Mouse (Mus musculus): ENCODE measurements around the gene Oprl1.

Oprl1 gene

DNA sequence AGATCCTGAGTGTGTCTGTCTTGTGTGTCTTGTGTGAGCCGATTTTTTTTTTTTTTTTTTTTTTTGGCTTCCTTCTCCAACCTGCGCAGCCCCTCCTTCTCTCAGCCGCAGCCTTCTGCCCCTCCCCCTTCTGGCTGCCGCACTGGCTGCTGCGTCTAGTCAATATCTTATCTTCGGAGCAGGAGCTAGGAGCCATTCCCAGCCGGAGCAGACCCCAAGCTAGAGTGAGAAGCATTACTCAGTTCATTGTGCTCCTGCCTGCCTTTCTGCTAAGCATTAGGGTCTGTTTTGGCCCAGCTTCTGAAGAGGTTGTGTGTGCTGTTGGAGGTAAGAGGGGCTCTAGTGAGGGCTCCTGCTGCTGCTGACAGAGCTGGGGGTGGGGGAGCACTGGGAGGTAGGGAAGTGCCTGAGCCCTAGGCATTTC is at the start of gene Oprl1:
Gene Oprl1 (plus strand): TSS at position 114 of the 424 bp plus-strand sequence.
- peak; percentile 42 for DNase-seq (ENCODE audit: low read depth, low spot score)

DNA sequence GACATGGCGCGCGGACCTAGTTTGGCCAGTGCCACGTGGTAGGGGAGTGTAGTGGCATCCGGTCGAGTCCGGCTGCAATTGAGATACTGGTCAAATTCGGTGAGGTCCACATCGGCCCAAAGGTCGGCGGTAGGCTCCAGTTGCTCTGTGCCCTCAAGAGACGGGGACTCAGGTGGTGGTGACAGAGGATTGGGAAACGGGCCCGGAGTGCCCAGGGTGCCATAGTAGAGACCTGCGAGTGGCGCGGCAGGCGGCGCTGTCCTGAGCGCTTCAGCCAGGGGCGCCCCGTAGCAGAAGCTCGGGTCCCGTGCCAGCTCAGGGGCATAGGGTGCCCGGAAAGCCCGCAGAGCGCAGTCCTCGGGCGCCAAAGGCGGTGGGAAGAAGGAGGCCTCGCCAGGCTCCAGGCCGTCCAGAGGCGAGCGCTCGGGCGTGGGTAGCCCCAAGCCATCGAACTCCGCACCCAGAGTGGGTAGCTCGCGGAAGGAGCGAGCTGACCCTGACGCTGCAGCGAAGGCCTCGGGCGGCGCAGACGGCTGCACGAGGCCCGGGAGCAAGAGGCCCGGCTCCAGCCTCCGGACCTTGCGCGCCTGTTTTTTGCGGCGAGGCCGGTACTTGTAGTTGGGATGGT is 44.4 kb upstream of the Oprl1 start:
- peak; percentile 69 for DNase-seq (ENCODE audit: low read depth, low spot score)

DNA sequence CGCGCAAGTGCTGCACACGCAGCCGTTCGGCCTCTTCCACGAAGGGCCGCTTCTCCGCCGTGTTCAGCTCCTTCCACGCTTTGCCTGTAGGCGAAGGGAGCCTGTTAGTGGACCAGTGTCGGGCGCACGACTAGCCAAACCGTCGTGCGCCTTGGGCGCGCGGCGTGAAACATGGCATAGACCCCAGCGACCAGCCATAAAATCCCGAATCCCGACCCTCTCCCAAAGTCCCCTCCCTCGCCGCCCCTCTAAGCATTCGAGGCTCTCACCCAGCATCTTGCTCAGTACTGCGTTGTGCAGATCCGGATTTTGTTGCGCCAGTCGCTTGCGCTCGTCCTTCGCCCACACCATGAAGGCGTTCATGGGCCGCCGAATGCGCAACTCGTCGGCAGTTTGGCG is 43.9 kb upstream of the Oprl1 start:
- DNase-seq (ENCODE audit: low read depth, low spot score), result no peak

DNA sequence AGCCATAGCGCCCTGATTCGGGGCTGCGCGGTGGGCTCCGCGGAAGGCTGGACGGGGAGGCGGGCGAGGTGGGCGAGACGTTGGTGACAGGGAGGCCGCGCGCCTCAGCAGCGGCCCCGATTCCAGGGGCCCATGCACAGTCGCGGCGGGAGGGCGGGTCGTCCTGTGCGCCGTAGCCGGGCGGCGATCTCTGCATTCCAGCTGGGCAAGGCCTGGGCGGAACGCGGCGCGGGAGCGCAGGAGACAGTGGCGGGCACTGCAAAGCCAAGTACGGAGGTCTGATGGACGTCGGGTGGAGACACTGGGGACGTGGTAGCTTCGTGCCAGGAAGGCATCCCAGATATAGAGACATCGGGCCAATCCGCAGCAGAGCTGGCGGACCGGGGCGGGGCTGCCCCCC is 43.5 kb upstream of the Oprl1 start, which contains the start of gene Sox18:
Gene Sox18 (minus strand): TSS at position 315 of the 400 bp plus-strand sequence.
- DNase-seq (ENCODE audit: low read depth, low spot score), result peak; percentile 73

DNA sequence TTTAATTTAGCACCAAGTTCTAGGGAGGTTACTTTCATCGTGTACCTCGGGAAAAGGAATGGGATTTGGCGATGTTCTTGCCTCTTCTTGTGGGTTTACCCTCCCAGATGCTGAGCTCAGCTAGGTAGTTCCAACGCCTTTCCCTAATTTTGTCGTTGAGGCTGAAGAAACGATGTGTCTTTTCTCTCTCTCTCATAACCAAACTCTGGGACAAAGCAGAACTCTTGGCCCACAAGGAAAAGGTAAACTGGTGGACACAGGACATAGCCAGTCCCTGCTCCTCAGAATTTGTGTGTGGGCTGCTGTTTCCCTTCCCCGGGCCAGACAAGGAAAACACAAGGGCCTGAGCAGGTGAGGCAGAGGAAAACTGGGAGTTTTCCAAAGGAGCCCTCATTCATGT is 42.8 kb upstream of the Oprl1 start:
- no peak for DNase-seq (ENCODE audit: low read depth, low spot score)

DNA sequence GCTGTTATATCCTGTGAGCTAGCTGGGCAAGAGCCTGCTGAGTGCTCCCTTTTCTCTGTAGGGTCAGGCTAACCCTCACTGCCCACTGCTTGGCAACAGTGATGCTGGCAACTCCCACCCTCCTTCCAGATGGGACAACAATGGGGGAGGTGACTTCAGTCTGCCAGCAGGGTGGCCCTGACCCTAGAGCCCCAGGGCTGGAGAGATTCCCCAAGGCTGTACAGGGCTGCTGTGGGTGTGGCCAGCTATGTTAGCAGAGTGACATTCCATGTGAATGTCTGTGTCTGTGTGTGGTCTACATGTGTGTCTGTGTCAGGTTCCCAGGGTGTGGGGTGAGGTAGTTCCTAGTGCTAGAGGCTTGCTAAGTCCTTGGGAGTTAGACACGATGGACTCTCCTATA is 41.3 kb upstream of the Oprl1 start:
- peak; percentile 65 for DNase-seq (ENCODE audit: low read depth, low spot score)

DNA sequence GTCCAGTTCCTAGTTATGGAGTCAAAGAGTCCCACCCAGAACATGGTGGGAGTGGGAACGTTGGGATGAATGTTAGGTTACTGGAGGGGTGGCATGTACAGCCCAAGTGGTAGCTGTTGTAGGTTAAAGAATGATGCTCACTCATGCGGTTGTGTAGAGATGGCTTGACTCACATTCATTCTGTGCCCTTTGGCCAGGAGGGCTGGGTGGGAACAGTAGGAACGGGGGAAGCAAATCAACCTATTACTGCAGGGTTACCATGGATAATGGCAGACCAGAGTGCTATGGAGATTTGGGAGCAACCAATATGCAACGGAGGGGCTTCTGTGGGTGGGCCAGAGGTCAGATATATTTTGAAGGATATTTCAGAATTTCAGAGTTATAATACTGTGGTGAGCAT is 39.9 kb upstream of the Oprl1 start:
- no peak for DNase-seq (ENCODE audit: low read depth, low spot score)

DNA sequence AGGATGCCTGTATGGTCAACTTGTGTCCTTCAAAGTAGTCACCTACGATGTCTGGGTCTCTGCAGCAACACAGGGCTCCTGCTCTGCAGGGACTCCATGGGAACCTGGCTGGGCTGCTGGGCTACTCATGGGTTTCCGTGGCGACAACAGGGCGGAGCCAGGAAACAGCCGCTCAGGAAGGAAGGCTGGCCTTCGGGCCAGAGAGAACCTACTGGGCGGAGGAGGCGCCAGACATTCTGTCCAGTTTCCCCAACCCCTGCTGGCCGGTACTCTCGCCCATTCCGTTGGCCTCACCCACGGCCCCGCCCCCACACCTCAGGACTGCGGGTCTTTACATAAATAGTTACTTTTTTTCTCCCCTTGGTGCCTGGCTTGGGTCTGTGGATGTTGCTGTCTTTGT is 39.4 kb upstream of the Oprl1 start:
- DNase-seq (ENCODE audit: low read depth, low spot score), result peak; percentile 58

DNA sequence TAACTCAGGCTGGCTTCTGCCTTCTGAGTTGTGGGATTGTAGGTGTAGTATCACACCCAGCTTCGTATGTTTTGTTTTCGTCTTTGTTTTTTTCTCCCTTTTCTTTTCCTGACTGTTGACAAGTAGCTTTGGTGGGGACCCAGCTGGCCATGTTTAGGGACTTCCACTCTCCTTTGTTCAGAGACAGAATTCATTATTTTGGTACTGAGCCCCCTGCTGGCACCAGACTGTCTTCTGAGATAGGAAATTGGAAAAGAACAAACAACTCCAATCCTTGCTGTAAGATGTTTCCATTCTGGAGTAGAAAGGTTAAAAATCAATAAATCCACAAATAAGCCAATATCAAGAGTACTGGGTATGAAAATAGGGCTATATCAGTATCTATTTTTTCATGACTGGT is 38.4 kb upstream of the Oprl1 start:
- DNase-seq (ENCODE audit: low read depth, low spot score), result no peak

DNA sequence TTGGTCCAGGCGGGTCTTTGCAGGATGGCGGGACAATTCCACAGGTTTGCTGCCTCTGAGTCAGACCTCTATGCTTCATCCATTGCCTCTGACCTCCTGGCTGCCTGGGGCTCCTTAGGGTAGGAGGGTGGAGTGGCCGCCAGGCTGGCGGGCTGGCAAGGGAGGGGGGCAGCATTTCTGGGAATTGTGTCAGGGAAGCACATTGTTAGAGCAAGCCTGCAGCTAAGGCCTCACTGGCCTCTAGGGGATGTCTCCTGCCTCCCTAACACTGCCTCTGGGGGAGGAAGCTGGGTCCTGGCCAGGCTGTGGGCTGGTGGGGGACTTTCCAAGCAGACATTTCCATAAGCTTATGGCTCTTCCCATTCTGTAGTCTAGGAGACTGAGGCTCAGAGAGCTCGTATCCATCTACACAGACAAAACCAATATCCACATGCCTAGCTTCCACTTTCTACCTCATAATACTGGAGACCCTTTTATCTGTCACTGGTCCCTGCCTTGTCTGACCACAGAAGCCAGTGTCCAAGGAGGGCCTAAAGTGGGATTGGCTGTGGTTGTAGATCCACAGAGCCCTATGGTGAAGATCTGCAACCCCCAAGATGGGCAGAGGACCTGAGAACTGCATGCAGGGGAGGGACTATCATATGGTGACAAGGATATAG is 37.6 kb upstream of the Oprl1 start:
- peak; percentile 27 for DNase-seq (ENCODE audit: low read depth, low spot score)

DNA sequence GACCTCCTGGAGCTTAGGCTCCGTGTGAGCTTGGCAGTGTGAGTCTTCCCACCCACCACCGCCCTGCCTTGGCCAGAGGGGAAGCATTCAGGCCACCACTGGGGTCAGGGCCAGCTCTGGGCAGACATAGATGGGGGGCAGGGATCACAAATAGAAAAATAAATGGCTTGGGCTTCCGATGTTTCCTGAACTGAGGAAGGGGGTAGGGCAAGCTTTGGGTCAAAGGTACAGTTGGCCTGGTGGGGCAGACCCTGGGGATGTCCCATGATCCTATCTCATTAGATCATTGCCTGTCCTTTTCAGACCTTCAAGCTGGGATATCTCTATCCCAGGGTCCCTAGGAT is 37.1 kb upstream of the Oprl1 start:
- DNase-seq (ENCODE audit: low read depth, low spot score), result no peak

DNA sequence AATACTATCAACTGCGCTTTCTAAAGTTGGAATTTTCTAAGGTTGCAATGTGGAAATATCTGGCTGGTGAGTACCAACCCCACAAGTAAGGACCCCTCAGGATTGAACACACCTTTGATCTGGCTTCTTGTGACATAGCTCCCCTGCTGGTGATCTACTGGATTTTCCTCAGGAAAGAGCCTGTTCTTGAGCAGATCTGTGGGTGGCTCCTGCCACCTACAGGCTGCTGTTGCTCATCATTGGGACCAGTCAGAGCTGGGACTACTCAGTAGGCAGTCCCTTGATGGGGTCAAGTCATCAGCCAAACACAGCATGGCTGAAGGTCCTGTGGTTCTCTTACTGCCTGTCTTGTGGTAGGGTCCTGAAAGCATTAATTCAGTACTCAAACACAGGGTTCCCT is 36.0 kb upstream of the Oprl1 start:
- DNase-seq (ENCODE audit: low read depth, low spot score), result peak; percentile 93

DNA sequence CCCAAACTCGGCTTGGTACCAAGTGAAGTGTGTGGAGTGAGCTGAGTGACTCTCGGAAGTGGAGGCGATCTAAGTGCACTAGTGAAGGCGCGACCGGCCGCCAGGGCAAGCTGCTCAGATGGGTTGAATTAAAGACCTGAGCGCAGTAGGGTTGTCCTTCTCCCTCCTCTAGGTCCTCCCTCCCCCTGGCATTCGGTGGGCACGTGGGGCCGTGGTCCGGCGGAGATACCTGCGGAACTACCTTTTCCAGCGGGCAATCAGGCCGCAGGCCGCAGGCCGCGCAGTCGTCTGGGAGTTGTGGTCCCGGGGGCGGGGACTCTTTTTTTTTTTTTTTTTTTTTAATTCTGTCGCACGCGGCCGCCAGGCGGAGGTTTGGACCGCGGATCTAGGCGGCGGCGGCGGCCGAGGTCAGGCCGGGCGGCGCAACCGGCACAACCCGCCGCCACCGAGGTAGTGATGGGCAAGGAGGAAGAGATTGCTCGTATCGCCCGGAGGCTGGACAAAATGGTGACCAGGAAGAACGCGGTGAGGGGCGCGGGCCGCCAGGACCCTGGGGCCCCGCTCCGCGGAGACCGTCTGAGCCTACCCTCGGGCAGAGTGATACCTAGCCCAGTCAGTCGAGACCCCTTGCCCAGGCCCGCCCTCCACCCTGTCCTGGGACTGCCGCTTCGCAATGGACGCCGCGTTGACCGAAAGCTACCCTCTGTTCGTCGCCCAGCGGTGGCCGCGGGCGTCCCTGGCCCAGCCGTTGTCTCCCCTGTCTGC is 34.7 kb upstream of the Oprl1 start, which contains the start of gene Tcea2:
Gene Tcea2 (plus strand): TSS at position 360 of the 765 bp plus-strand sequence.
- DNase-seq (ENCODE audit: low read depth, low spot score), result peak; percentile 80

DNA sequence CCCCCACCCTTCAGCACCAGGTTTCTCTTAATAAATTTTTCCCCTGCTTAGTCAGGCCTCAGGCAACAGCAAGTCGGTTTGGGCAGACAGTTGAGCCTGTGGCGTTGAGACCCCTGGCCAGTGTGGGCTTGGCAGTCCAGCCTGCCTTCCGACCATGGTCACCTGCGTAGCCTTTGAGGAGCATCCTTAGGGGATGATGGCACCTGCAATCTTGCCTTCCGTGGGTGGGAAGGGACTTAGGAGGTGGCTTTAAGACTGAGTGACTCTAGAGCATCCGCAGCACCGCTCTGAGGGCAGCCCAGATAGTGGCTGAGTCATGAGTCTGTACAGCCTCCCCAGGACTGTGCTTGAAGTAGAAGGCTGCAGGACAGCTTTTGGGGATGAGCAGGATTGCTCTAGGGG is 34.1 kb upstream of the Oprl1 start:
- no peak for DNase-seq (ENCODE audit: low read depth, low spot score)

DNA sequence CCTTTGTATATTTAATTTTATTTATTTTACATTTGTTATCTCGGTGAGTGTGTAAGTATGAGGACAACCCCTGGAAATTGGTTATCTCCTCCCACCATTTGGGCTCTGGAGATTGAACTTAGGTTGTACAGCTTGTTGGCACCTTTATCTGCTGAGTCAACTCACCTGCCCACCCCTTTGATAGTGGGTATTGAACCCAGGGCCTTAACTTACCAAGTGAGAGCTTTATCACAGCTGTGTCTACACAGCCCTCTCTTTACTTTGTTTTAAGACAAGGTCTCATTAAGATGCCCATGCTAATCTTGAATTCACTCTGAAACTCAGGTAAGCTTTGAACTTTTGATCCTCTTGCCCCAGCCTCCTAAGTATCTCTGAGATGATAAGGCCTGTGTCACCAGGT is 32.8 kb upstream of the Oprl1 start:
- DNase-seq (ENCODE audit: low read depth, low spot score), result no peak

DNA sequence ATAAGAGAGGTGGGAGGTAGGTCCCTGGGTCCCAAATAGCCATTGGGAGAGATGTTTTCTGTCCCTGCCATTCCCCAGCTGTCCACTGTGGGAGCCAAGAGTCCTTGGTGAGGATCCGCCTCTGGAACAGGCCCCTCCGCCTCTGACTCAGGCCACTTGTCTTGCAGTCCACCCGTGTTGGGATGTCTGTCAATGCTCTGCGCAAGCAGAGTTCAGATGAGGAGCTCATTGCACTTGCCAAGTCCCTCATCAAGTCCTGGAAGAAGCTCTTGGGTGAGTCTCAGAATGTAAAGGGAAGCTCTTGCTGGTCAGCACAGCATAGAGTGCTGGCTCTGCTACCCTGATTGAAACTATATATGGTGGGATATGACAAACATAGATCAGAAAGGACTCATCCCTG is 31.4 kb upstream of the Oprl1 start:
- no peak for DNase-seq (ENCODE audit: low read depth, low spot score)

DNA sequence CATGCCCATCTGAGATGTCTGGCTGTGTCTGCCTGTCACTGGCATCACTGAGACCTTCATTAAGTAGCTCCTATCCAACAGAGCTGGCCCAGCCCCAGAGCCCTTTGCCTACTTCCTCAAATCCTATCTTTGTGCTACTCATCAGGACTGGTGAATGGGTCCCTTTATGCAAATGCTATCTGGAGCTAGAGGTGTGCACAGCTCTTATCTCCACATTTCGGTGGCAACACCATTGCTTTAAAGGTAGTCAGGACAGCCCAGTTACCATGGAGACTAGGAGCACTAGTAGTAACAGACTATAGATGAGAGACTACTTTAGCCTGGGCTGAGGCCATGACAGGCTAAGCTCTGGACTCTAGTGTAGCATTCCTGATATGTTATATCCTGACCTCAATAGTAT is 30.1 kb upstream of the Oprl1 start:
- no peak for DNase-seq (ENCODE audit: low read depth, low spot score)

DNA sequence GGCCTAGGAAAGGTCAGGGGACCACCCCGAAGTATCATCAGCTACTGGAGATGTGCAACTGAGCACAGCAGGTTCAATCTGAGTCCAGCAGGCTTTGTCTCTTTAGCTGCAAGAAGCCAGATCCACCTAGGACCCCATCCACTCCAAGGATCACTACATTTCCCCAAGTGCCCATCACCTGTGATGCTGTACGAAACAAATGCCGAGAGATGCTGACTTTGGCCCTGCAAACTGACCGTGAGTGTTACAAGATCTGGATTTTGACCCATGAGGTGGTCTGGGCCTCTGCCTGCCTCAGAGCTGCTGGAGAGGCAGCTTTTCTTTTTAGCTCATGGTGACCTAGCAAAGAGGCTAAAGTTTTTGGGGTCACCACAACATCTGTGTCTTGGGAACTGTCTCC is 29.1 kb upstream of the Oprl1 start:
- no peak for DNase-seq (ENCODE audit: low read depth, low spot score)

DNA sequence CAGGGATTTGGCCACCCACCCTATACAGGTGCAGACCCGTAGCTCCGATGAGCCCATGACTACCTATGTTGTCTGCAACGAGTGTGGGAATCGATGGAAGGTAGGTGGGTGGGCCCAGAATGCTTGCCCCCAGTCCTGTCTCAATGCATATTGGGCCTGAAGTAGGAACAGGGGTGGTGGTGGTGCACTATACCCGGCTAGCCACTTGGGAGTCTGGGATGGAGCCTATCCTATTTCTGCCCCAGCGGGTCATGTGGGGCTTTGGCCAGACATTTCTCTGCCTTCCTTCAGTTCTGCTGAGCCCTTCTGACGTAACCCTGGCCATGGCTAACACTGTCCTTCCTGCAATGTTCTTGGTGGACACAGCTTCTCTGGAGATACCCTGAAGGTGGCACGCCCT is 27.2 kb upstream of the Oprl1 start:
- no peak for DNase-seq (ENCODE audit: low read depth, low spot score)

DNA sequence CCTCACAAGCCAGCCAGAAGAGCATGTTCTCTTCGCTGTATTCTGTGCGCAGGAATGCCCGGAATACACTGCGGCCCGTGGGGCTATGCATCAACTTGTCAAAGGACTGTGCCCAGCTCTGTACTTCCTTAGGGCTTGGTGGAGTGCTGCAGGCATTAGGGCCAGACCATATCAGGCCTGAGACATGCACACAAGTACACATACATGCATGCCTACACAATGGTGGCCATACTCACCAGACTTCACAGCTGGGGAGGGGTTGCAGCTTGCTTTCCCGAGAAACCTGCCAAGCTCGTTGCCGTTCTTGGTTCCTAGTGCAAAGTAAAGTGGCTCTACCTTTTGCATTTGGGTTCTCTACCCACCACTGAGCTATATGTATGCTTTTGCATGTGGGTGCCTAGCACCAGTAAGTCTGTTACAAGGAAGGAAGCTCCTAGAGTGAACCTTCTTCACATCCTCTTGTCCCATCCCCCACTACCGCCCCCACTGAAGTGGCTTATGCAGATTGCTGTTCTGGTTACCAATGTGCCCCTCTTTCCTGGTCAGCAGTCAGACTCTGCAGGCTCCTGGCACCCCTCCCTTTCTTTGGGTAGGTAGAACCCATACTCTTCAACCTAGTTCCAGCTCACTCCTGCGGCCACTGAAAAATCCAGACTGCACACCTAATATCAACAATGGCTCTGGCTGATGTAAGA is 25.2 kb upstream of the Oprl1 start:
- DNase-seq (ENCODE audit: low read depth, low spot score), result no peak

DNA sequence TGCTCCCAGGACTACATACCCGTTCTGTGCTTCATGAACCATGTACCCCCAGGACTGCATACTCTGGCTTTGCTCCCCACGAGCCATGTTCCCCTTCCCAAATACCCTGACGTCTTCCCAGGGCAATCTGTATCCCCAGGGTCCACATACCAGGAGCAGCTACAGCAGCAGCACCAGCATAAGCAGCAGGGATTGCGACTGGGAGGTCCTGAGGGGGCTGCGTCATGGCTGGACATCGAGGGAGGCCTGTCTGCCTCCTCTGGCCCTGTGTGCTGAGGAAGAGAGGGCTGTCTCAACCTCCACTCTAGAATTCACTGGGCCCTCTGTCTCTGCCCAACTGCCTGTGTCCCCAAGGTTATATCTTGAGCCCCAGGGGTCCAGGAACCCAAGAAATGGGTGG is 23.7 kb upstream of the Oprl1 start:
- no peak for DNase-seq (ENCODE audit: low read depth, low spot score)

DNA sequence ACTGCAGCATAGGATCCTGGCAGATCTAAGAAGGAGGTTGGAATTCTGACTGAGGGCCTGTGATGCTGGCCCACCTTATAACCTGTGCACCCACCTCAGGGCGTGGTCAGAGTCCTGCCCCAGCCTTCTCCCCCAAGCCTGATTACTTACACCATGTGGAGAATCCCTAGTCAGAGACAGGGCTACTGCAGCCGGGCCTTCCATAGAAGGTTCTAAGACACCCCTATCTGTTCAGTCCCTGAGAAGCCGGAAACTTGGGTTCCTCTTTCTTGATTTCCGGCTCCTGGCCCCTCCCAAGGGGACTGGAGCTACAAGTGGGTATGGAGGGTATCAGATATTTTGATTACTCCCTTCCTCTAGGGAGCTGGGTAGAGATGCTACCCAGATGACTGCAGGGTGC is 23.2 kb upstream of the Oprl1 start:
- DNase-seq (ENCODE audit: low read depth, low spot score), result no peak
